Mouse (Mus musculus): Measurements from ENCODE around the gene Slc12a7. TPM values are rescaled to one million over a fixed set of nuclear protein-coding genes. Genes with fewer than 3 reads are reported as not detected.

Slc12a7 gene
- polyA plus RNA-seq, 1 experiment, result 15.4 TPM

- no peak overlapping the region for H3K4me3 ChIP-seq (replicated peaks; ENCODE audit: control insufficient read depth, low read depth, low read length)
- no peaks in the 10 kb centered on the region for H3K4me1 ChIP-seq (ENCODE audit: control insufficient read depth, insufficient read depth, low read length)
- TF ChIP-seq CTCF (IDR thresholded peaks at IDR 0.05; ENCODE audit: control insufficient read depth, insufficient read depth, low read length), result no peak
- TF ChIP-seq POLR2A (IDR thresholded peaks at IDR 0.05; ENCODE audit: borderline replicate concordance, control insufficient read depth, low read depth, low read length), result no peak
- no peak overlapping the region for H3K27ac ChIP-seq (ENCODE audit: control insufficient read depth, insufficient read depth, low read depth, low read length, poor library complexity)
- WGBS, result 69% methylated on average over 4 of the region's 4 CpGs
Observed at GRCm38 (mm10) chr13:73742944-73743343, 10.1 kb downstream of the Slc12a7 start.

- H3K4me3 ChIP-seq (replicated peaks; ENCODE audit: control insufficient read depth, low read depth, low read length), result no peak overlapping the region
- no peak overlapping the region for H3K27ac ChIP-seq (ENCODE audit: control insufficient read depth, insufficient read depth, low read depth, low read length, poor library complexity)
- H3K4me1 ChIP-seq (ENCODE audit: control insufficient read depth, insufficient read depth, low read length), result no peaks in the 10 kb centered on the region
- 66% methylated on average over 3 of the region's 3 CpGs for WGBS
- TF ChIP-seq POLR2A (IDR thresholded peaks at IDR 0.05; ENCODE audit: borderline replicate concordance, control insufficient read depth, low read depth, low read length) (no peak), CTCF (IDR thresholded peaks at IDR 0.05; ENCODE audit: control insufficient read depth, insufficient read depth, low read length) (no peak)
Observed at GRCm38 (mm10) chr13:73743662-73744061, 10.8 kb downstream of the Slc12a7 start.

GRCm38 (mm10) chr13:73748663-73749440 lies 16.0 kb downstream of the Slc12a7 start:
- no peaks in the 10 kb centered on the region for H3K4me1 ChIP-seq (ENCODE audit: control insufficient read depth, insufficient read depth, low read length)
- no peak for TF ChIP-seq POLR2A (IDR thresholded peaks at IDR 0.05; ENCODE audit: borderline replicate concordance, control insufficient read depth, low read depth, low read length)
- TF ChIP-seq CTCF (IDR thresholded peaks at IDR 0.05; ENCODE audit: control insufficient read depth, insufficient read depth, low read length), result peak; percentile 41; the same call in 1 of the 2 replicates
- H3K27ac ChIP-seq (ENCODE audit: control insufficient read depth, insufficient read depth, low read depth, low read length, poor library complexity), result no peak overlapping the region
- H3K4me3 ChIP-seq (replicated peaks; ENCODE audit: control insufficient read depth, low read depth, low read length), result no peak overlapping the region
- 13% methylated on average over 15 of the region's 15 CpGs for WGBS

GRCm38 (mm10) chr13:73750435-73750834 lies 17.5 kb downstream of the Slc12a7 start:
- no peak for TF ChIP-seq POLR2A (IDR thresholded peaks at IDR 0.05; ENCODE audit: borderline replicate concordance, control insufficient read depth, low read depth, low read length)
- no peak for TF ChIP-seq CTCF (IDR thresholded peaks at IDR 0.05; ENCODE audit: control insufficient read depth, insufficient read depth, low read length)
- 47% methylated on average over 6 of the region's 6 CpGs for WGBS
- no peaks in the 10 kb centered on the region for H3K4me1 ChIP-seq (ENCODE audit: control insufficient read depth, insufficient read depth, low read length)
- H3K4me3 ChIP-seq (replicated peaks; ENCODE audit: control insufficient read depth, low read depth, low read length), result no peak overlapping the region
- H3K27ac ChIP-seq (ENCODE audit: control insufficient read depth, insufficient read depth, low read depth, low read length, poor library complexity), result no peak overlapping the region

GRCm38 (mm10) chr13:73751284-73751683 lies 18.4 kb downstream of the Slc12a7 start:
- H3K4me1 ChIP-seq (ENCODE audit: control insufficient read depth, insufficient read depth, low read length), result no peaks in the 10 kb centered on the region
- WGBS, result 78% methylated on average over 3 of the region's 3 CpGs
- TF ChIP-seq CTCF (IDR thresholded peaks at IDR 0.05; ENCODE audit: control insufficient read depth, insufficient read depth, low read length) (no peak), POLR2A (IDR thresholded peaks at IDR 0.05; ENCODE audit: borderline replicate concordance, control insufficient read depth, low read depth, low read length) (no peak)

GRCm38 (mm10) chr13:73755809-73756208 lies 22.9 kb downstream of the Slc12a7 start:
- Histone ChIP-seq H3K27ac (ENCODE audit: control insufficient read depth, insufficient read depth, low read depth, low read length, poor library complexity) (no peak overlapping the region), H3K4me1 (ENCODE audit: control insufficient read depth, insufficient read depth, low read length) (no peaks in the 10 kb centered on the region), H3K4me3 (replicated peaks; ENCODE audit: control insufficient read depth, low read depth, low read length) (no peak overlapping the region)
- WGBS, result 74% methylated on average over 3 of the region's 3 CpGs
- no peak for TF ChIP-seq CTCF (IDR thresholded peaks at IDR 0.05; ENCODE audit: control insufficient read depth, insufficient read depth, low read length)
- TF ChIP-seq POLR2A (IDR thresholded peaks at IDR 0.05; ENCODE audit: borderline replicate concordance, control insufficient read depth, low read depth, low read length), result no peak

More at GRCm38 (mm10) chr13:73751284-73751683, 18.4 kb downstream of the Slc12a7 start:
- Histone ChIP-seq H3K4me3 (replicated peaks; ENCODE audit: control insufficient read depth, low read depth, low read length) (no peak overlapping the region), H3K27ac (ENCODE audit: control insufficient read depth, insufficient read depth, low read depth, low read length, poor library complexity) (no peak overlapping the region)

- no peak overlapping the region for H3K27ac ChIP-seq (ENCODE audit: control insufficient read depth, insufficient read depth, low read depth, low read length, poor library complexity)
- WGBS, result 68% methylated on average over 2 of the region's 2 CpGs
- H3K4me3 ChIP-seq (replicated peaks; ENCODE audit: control insufficient read depth, low read depth, low read length), result no peak overlapping the region
- TF ChIP-seq POLR2A (IDR thresholded peaks at IDR 0.05; ENCODE audit: borderline replicate concordance, control insufficient read depth, low read depth, low read length) (no peak), CTCF (IDR thresholded peaks at IDR 0.05; ENCODE audit: control insufficient read depth, insufficient read depth, low read length) (no peak)
- H3K4me1 ChIP-seq (ENCODE audit: control insufficient read depth, insufficient read depth, low read length), result no peaks in the 10 kb centered on the region
Observed at GRCm38 (mm10) chr13:73756916-73757315, 24.0 kb downstream of the Slc12a7 start.

GRCm38 (mm10) chr13:73757362-73757761 lies 24.5 kb downstream of the Slc12a7 start:
- Histone ChIP-seq H3K27ac (ENCODE audit: control insufficient read depth, insufficient read depth, low read depth, low read length, poor library complexity) (no peak overlapping the region), H3K4me3 (replicated peaks; ENCODE audit: control insufficient read depth, low read depth, low read length) (no peak overlapping the region), H3K4me1 (ENCODE audit: control insufficient read depth, insufficient read depth, low read length) (no peaks in the 10 kb centered on the region)
- no peak for TF ChIP-seq POLR2A (IDR thresholded peaks at IDR 0.05; ENCODE audit: borderline replicate concordance, control insufficient read depth, low read depth, low read length)
- TF ChIP-seq CTCF (IDR thresholded peaks at IDR 0.05; ENCODE audit: control insufficient read depth, insufficient read depth, low read length), result no peak

Data from bone marrow, adult 2 months (tissue).